Mouse (Mus musculus): ENCODE data around the gene Srrm2.
A peak's percentile ranks its signal among the peaks of the same experiment; 100 is the strongest.
"Not testable (repeated sequence)": the region's sequence is repeated elsewhere in the genome, so short reads cannot be mapped to it uniquely, and the experiment has no call there.

Srrm2 gene

DNA sequence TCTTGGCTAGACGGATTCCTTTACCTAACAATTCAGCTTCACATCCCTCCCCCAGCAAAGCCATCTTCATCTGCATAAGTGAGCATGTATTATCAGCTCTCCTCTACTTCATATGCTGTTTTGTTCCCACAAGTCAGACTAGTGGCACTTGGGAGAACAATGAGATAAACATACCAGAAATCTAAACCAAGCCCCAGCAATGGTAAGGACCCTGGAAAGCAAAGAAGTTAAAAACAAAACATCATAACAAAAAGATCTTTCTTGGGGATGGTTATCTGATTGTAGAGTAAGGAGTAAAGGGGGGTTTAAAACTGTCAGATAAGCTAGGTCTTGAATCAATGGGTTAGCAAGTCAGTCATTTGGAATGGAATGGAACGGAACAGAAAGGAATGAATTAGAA, 19.8 kb upstream of the Srrm2 start:
- DNase-seq (ENCODE audit: low spot score): peak; percentile 20

GRCm38 (mm10) chr17:23770896-23771283, 19.4 kb upstream of the Srrm2 start:
- peak; percentile 69 for DNase-seq (ENCODE audit: low spot score)

DNA sequence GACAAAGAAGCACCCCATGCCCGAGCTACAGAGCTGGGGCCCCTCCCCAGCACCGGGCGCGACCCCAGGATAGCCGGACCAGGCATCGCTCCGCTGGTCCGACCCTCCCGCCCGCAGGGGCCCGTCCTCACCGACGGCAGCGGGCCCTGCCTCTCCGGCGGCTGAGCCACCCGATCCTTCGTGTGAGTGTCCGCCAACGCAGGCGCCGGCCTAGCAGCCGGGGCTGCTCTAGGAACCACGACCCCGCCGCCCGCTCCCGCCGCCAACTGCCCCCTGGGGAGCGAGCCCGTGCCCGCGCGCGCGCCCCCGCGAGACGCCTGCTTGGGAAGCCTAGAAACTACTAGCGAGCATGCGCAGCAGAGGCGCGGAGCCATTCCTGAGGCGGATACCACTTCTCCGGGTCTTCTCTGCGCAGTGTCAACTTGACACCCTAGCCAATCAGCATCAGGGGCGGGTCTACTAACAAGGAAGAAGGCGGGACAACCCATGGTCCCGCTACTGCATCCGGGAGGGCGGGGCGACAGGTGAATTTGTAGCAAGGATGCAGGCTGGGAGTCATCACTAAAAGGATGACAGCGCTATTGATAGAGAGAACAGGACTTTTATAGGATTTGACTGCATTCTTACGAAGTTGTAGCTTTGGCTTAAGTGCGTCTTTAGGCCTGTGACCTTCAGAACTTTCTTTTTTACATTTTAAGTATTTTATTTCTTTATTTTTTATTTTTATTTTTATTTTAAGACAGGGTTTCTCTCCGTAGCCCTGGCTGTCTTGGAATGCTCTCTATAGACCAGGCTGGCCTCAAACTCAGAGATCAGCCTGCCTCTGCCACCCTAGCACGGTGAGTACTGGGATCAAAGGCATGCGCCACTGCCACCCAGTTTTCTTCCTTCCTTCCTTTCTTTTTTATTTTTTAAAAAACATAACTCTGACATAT, 18.8 kb upstream of the Srrm2 start, which contains the start of gene Flywch1:
Gene Flywch1, minus strand, starts transcription at position 319 of the 935 bp plus-strand sequence.
- peak; percentile 99 for DNase-seq (ENCODE audit: low spot score)

DNA sequence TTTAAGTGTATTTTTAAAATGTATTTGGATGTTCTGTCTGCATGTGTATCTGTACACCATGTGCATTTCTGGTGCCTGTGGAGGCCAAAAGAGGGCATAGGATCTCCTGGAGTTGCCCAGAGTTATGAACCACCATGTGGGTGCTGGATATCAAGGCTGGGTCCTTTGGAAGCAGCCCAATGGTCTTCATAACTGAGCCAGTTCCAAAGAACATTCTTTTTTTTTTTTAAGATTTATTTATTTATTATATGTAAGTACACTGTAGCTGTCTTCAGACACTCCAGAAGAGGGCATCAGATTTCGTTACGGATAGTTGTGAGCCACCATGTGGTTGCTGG, 18.1 kb upstream of the Srrm2 start:
- DNase-seq (ENCODE audit: low spot score): not testable (repeated sequence)

DNA sequence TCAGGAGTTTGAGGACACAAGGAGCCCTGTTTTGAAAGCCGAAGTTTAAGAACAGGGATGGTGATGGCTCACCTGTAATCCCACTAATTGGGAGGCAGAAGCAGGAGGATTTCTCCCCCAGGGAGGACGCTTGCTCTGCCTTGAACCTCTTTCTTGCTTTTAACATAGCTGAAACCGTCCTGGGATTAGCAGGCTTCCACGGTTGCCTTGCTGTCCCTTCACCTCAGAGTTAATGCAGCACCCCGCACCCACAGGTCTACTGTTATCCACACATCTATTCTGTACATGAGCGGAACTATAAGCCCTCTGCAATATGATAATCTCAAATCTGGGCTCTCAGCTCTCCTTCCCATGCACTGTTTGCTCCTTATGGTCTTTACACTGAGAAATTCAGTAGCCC, 16.7 kb upstream of the Srrm2 start:
- no peak for DNase-seq (ENCODE audit: low spot score)

DNA sequence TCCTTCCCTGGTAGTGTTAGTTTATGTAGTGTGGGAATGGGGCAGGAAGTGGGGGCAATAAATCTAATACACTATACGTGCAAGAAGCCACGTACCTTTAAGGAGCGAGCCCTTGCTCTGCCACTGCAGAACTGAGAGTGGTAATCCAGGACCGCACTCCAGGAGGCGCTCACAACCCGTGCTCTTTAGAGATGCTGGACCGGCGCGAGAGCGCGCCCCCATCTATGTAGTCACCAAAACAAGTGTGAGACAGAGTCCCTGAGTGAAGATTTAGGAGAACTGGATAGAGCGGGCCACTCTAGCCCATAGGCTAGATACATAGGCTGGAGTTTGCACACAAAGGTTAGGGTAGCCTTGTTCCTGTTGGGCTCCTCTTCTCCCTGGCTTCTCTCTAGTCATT, 16.2 kb upstream of the Srrm2 start:
- DNase-seq (ENCODE audit: low spot score): no peak

DNA sequence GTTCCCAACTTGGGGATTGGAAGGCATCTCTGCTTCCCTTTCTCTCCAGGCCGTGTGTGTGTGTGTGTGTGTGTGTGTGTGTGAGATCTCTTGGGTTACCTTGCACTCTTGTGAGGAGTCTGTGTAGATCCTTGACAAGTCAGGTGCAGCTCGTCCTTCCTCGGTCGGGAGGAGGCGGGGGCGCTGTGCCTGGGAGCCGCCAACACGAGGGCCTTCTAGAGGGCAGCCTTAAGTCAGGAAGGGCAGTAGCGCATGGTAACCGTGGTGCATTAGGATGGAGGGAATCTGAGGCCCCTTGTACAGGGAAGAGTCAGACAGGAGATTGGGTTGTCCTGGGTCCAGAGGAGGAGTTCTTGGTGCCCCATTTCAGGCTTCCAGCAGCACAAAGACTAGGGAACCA, 14.1 kb upstream of the Srrm2 start:
- DNase-seq (ENCODE audit: low spot score): no peak

DNA sequence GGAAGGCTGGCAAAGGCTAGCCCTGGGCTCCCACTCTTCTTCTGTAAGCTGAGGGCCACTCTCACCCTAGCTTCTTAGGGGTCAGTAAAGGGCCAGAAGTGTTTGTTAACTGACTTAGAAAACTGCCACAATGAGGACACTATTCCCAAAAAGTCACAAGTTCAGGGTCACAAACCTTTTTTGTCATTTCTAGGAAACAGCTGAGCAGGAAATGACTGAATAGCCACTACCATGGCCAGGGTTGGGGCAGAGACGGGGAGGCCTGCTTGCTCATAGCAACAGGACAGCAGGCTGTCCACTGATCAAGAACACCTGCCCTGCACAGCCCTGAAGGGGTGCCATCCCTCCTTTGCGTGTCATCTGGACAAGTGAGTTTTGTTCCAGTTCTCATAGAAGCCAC, 13.2 kb upstream of the Srrm2 start:
- no peak for DNase-seq (ENCODE audit: low spot score)

DNA sequence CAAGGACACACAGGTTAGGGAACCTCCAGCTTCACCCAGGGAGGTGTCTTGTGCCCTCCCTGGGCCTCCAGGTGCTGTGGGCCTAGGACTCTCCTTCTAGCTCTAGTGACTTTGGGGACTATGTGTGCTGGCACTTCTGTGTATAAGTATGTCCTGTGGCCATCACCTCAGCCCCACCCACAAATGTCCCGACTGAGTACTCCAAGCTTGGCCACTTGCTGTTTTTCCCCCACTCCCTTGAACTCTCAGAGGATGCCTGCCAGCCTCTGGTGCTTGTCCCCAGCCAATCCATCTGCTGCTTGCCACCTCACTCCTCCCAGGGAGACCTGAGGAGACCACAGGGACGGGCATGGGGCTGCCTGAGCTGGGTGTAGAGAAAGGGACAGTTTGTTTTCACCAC, 11.9 kb upstream of the Srrm2 start:
- DNase-seq (ENCODE audit: low spot score): no peak

GRCm38 (mm10) chr17:23783352-23783751, 7.0 kb upstream of the Srrm2 start:
- DNase-seq (ENCODE audit: low spot score): no peak

DNA sequence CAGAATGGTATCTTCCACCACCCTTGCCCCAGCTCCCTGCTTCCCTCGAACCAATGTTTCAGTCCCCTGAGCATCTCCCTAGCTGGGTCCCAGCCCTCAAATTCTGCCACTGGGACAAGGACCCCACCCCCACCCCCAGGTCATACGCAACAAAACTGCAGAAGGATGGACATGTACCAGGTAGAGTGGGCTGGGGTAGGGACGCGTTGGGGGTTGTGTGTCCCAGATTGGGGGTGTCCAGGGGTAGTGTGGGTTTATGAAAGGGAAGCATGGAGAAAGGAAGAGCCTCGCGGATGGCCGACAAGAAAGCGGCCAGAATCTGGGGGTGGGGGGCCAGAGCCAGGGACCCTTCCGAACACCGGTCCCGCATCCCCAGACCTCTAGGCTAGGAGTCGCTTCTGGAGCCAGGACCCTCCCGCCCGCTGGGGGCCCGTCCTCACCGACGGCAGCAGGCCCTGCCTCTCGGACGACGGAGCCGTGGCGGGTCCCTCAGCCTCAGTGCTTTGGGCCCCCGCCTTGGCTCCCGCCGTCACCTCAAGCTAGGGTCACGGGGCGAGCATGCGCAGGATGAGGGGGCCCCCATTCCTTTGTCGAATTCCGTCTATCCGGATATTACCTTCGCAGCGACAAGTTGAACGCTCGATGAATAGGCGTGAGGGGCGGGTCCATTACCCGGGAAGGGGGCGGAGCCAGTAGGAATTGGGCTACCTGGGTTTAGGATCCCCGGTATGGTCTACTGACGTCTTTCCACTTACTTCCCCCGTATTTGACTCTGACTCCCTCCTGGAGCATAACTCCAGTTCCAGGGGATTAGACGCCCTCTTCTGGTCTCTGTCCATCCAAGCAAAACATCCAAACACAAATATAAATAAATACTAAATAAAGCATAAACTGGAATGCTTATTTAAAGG, 4.5 kb upstream of the Srrm2 start, which contains the start of gene Flywch2:
Gene Flywch2, minus strand, starts transcription at position 521 of the 911 bp plus-strand sequence.
- DNase-seq (ENCODE audit: low spot score): peak; percentile 57

DNA sequence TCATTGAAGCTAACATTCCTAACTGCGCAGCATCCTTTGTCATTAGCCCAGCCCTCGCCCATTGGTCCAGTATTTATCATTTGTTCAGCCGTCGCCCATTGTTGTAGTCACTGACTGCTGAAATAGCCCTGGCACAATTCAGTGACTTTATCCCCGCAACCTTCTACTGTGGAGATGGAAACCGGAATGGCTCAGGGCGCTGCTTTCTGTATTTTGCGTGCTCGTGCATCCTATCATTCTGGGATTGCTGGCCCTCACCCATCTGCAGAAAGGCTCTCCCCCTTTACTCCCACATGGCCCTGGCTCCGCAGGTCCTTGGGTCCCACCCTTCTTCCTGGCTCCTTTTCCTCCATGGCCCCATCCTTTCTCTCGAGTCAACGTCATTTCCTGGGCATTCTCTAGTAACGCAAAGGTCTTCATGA, 3.8 kb upstream of the Srrm2 start:
- peak; percentile 58 for DNase-seq (ENCODE audit: low spot score)

GRCm38 (mm10) chr17:23788973-23789372, 1.4 kb upstream of the Srrm2 start:
- DNase-seq (ENCODE audit: low spot score): no peak

DNA sequence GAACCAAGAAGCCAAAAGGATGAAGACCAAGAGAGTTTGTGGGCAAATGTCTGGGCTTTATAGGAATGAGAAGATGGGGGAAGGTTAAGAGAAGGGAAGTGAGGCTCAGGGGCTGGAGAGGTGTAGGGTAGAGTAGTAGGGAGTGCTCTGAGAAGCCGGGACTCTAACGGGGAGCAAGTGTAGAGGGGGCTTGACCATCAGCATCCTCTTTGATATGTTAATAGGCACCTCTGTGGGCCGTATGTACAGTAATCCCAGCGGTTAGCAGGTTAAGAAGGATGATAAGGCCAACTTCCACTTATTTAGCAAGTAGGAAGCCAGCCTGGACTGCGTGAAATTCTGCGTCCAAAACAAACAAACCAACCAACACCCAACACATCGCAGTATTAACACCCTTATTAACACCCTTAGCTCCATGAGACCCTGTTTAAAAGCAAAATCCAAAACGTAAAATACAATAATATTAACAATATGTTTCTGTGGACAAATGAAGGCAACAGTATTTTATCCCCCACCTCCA, 523 bp upstream of the Srrm2 start:
- no peak for DNase-seq (ENCODE audit: low spot score)

- peak; percentile 40 for DNase-seq (ENCODE audit: low spot score)
Observed at GRCm38 (mm10) chr17:23791079-23791357, 686 bp downstream of the Srrm2 start.

DNA sequence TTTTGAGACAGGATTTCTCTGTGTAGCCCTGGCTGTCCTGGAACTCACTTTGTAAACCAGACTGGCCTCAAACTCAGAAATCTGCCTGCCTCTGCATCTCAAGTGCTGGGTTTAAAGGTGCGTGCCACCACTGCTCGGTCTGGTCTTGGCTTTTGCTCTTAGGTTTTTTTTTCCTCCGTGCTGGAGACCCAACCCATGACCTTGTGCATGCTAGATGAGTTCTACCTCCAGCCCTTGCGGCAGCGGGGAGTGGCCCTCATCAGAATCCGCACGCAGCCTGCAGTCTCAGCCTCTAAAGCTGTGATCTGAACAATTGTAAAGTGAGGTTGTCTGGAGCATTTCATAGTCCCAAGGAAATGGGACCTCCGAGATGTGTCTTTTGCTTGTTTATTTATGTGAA, 5.0 kb downstream of the Srrm2 start:
- no peak for DNase-seq (ENCODE audit: low spot score)

DNA sequence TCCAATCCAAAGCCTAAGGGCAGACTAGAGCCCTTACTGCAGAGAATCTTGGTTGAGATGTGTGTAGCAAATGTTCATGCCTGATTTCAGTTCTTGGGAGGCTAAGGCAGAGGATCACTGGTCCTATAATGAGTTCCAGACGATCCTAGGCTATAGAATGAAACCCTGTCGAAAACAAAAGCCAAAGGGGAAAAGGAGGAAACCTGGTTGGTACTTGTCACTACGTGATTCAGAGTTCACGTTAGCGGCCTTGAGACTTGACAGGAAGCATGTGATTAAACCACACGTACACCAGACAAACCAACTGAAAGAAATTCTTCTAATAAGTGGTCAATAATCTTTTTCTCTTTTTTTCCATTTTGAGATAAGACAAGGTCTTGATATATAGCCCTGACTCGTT, 7.0 kb downstream of the Srrm2 start:
- DNase-seq (ENCODE audit: low spot score): no peak

DNA sequence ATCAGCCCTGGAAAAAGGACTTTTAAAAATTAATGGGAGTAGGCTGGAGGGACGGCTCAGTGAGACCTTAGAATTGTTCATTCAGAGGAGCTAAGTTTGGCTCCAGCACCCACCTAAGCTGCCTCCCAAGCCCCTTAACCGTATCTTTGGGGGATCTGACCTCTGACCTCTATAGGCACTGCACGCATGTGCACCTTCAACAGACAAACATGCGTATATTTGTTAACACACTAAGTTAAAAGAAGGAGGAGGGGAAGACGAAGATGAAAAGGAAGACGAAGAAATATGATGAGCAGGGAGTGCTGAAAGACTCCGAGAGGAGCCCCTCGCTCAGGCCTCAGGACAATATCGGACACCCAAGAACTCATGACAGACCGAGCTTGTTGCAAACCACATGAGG, 11.3 kb downstream of the Srrm2 start:
- DNase-seq (ENCODE audit: low spot score): no peak

GRCm38 (mm10) chr17:23802746-23803365, 12.5 kb downstream of the Srrm2 start:
- peak; percentile 100 for DNase-seq (ENCODE audit: low spot score)

GRCm38 (mm10) chr17:23803366-23804041, 13.2 kb downstream of the Srrm2 start:
- DNase-seq (ENCODE audit: low spot score): peak; percentile 88

DNA sequence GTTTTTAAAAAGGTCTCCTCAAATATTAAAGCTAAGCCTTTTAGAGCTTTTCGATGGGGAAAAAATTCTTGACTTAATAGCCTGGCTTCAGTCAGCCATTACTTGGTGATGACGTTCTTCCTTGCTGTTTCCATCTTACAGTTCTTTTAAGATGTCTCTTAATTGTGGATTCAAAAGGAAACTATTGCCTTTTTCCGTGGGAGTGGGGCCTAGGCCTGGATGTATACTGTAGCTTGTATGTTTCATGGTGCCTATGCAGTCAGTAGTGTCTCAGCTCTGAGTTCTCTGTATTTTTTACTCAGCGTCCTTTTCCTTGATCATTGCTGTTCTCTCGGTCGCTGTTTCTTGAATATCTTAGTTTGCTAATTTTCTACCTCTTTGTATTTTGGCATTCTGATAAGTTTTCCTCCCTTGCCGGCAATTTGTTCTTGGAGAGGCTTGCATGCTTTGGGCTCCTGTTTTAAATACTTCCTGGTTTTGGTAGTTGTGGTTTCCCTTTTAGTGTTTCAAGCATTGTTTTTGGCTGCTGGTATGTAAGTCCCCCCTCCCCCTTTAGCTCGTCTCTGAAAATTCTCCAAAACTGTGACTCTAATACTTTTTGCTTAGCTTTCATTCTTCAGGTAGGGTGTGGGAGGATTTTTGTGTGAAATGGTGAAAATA, 14.2 kb downstream of the Srrm2 start:
- DNase-seq (ENCODE audit: low spot score): no peak
